Mouse (Mus musculus) midbrain, embryonic 10.5 days (tissue): ENCODE data around the gene Leap2. TPM values are rescaled to one million over a fixed set of nuclear protein-coding genes. Genes with fewer than 3 reads are reported as not detected.
"Not testable (repeated sequence)": the region's sequence is repeated elsewhere in the genome, so short reads cannot be mapped to it uniquely, and the experiment has no call there.

ENCODE experiments used
- DNase-seq: peaks from one replicate; pipeline ENCODE4 v3.0.0-alpha.2; 2017; ENCODE audit warnings: low spot score
- H3K27ac ChIP-seq: fragments of 300-500 bp; sonication (generic); replicated peaks from 2 replicates; pipeline ENCODE4 v1.5.1; 2016; ENCODE audit warnings: mild to moderate bottlenecking
- H3K27me3 ChIP-seq: fragments of 300-500 bp; sonication (generic); 2 replicates; pipeline ENCODE4 v1.6.1; 2016; ENCODE audit warnings: low read depth, mild to moderate bottlenecking; ENCODE audit not compliant: poor library complexity, severe bottlenecking
- H3K36me3 ChIP-seq: fragments of 300-500 bp; sonication (generic); 2 replicates; pipeline ENCODE4 v1.6.1; 2016; ENCODE audit warnings: mild to moderate bottlenecking, moderate library complexity
- H3K4me1 ChIP-seq: fragments of 300-500 bp; sonication (generic); 2 replicates; pipeline ENCODE4 v1.6.1; 2016
- H3K4me3 ChIP-seq: fragments of 300-500 bp; sonication (generic); 2 replicates; pipeline ENCODE4 v1.5.1; 2016; ENCODE audit warnings: mild to moderate bottlenecking, moderate library complexity
- H3K9me3 ChIP-seq: fragments of 300-500 bp; sonication (generic); replicated peaks from 2 replicates; pipeline ENCODE4 v1.6.1; 2016; ENCODE audit warnings: mild to moderate bottlenecking
- WGBS: fragments of 180-500 bp; shearing (Covaris S2); methylation state at CpG from one replicate; pipeline ENCODE4 v1.1.7; 2016; 5-methylcytosine and 5-hydroxymethylcytosine counted together
- polyA plus RNA-seq: library from polyadenylated mRNA; unstranded; fragments of >200 nt; fragmentation: Nextera tagmentation; extraction: Ambion mirVana; gene quantifications from 2 replicates; pipeline ENCODE4 v1.2.1, GENCODE M21; 2016

The Leap2 gene
- polyA plus RNA-seq, 1 experiment from 2014 or later = not detected

DNA sequence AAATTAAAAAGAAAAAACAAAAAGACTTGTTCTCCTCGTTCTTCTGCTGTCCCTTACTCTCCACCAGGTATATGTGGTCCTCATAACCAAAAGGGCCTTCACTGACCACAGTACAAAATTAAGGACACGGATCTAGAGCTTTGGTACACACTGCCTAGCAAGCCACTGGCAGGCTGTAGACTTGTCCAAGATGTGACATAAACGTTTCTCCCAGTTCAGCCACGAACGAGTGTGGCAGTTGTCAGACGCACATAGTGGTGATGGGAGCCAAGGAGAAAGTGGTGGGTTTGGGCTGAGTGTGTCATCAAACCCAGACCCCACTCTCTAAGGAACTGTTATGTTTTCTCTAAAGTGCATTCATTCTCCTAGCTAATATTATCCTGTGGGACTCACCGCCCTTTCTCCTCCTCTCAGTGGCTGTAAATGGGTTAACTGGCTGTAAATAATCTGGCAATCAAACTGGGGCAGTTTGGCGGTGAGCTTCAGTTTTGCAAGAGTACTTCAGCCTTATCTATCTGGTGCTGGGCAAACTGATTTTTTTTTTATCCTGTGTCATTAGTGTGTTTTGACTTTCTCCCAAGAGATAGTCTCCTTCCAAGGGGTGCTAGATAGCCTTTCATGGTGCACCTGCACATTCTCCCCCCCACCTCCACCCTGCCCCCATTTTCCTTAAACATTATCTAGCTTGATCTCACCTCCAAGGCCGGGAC lies 8.5 kb upstream of the Leap2 start:
- 26% methylated on average over 9 of the region's 9 CpGs for WGBS
- peak overlapping the region; percentile 86 for H3K27ac ChIP-seq

DNA sequence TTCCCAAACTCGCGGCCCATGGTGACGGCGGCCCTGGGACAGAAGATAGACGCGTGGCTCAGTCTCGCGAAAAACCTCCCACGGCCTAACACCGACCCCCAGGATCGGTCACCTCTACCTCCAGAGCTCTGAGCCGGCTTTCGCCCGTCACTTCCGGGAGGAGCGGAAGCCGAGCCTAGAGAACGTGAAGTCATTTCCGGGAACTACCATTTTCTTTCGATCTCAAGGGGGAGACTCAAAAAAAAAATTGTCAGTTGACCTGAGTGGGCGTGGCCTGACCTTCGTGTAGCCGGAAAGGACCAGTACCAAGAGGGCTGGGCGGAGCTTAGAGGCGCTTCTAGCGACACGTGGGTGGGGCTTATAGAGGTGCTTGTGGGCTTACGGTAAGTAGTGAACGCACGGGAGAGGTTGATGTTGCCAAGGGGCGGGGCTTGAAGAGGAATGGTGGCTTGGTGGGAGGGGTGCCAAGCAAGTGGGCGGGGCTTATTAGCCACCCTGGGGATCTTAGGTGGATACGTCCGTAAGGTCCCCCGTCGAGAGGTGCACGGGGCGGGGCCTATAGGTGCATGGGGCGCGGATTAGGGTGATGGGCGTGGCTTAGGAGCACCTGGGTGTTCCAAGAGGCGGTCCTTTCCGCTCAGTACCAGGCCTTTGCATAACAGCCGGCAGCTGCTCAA lies 7.8 kb upstream of the Leap2 start, which contains the start of the genes Uqcrq and Gdf9:
Gene Uqcrq, minus strand, starts transcription at position 162 of the 677 bp plus-strand sequence.
Gene Gdf9, plus strand, starts transcription at position 354 of the 677 bp plus-strand sequence.
- WGBS = under 1% methylated on average over 44 of the region's 44 CpGs
- Histone ChIP-seq H3K36me3 (peaks cover 21% of the 10 kb centered on the region), H3K27me3 (no peaks in the 10 kb centered on the region), H3K4me1 (peaks cover 19% of the 10 kb centered on the region), H3K4me3 (peak within 1 kb of the TSS; percentile 93), H3K9me3 (no peaks in the 10 kb centered on the region), H3K27ac (peak within 1 kb of the TSS; percentile 86)
- peak; percentile 97 for DNase-seq

More for the DNA sequence above, 8.5 kb upstream of the Leap2 start:
- no peaks in the 10 kb centered on the region for H3K9me3 ChIP-seq
- DNase-seq = peak; percentile 22
- no peaks in the 10 kb centered on the region for H3K27me3 ChIP-seq
- peaks cover 19% of the 10 kb centered on the region for H3K4me1 ChIP-seq
- H3K36me3 ChIP-seq = peaks cover 21% of the 10 kb centered on the region
- peak overlapping the region; percentile 93 for H3K4me3 ChIP-seq

DNA sequence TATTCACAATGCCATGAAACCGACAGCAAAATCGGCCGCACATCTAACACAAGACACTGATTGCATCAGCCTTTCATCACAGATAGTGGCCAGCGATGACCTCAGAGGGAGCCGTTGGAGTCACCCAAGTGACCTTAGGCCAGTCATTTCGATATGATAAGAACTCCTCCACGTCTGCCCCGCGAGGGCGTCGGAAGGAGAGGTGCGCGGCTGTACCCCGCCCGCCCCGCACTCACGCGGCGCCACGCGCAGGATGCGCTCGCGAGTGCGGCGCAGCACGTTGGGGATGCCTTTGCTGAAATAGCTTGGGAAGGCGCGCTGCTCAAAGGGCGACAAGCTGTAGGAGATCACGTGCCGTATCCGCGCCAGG lies 7.3 kb upstream of the Leap2 start:
- peak overlapping the region; percentile 86 for H3K27ac ChIP-seq
- H3K4me1 ChIP-seq = peaks cover 19% of the 10 kb centered on the region
- DNase-seq = no peak
- H3K36me3 ChIP-seq = peaks cover 21% of the 10 kb centered on the region
- peak overlapping the region; percentile 93 for H3K4me3 ChIP-seq
- no peaks in the 10 kb centered on the region for H3K9me3 ChIP-seq
- no peaks in the 10 kb centered on the region for H3K27me3 ChIP-seq
- under 1% methylated on average over 34 of the region's 34 CpGs for WGBS

DNA sequence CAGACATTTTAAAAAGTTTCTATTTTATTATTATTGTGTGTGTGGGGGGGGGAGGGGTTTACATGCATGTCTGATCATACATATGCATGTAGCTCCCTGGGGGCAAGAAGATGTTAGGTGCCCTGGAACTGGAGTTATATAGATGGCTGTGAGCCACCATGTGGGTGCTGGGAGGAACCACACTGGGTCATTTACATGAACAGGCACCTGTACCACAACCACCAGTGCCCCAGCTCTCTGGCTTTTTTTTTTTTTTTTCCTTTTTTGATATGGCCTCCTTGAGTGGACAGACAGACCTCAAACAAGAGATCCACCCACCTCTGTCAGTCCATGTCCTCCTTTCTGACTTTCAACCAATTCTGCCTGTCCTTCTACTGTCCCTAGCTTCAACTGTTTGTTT lies 6.2 kb upstream of the Leap2 start:
- no peaks in the 10 kb centered on the region for H3K9me3 ChIP-seq
- no peaks in the 10 kb centered on the region for H3K27me3 ChIP-seq
- peaks cover 21% of the 10 kb centered on the region for H3K36me3 ChIP-seq
- DNase-seq = no peak
- H3K27ac ChIP-seq = no peak overlapping the region
- peaks cover 19% of the 10 kb centered on the region for H3K4me1 ChIP-seq
- H3K4me3 ChIP-seq = peak overlapping the region; percentile 93

DNA sequence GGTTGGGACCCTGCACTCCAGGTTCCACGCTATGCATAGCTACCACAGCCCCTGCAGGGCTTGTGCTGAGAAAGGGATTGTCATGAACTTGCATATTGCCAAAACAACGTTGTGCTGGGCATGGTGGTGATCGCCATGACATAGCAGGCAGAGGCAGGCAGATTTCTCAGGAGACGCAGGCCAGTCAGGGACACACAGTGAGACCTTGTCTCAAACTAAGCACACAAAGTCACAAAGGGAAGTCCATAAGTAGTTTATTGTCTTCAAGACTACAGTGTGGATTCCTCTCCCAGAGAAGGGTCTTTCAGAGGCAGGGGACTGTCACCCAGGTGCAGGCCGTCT lies 5.7 kb upstream of the Leap2 start:
- Histone ChIP-seq H3K4me3 (no peak overlapping the region), H3K27ac (no peak overlapping the region), H3K27me3 (no peaks in the 10 kb centered on the region), H3K36me3 (peaks cover 21% of the 10 kb centered on the region), H3K4me1 (peaks cover 19% of the 10 kb centered on the region), H3K9me3 (no peaks in the 10 kb centered on the region)
- 98% methylated on average over 5 of the region's 5 CpGs for WGBS
- DNase-seq = no peak

DNA sequence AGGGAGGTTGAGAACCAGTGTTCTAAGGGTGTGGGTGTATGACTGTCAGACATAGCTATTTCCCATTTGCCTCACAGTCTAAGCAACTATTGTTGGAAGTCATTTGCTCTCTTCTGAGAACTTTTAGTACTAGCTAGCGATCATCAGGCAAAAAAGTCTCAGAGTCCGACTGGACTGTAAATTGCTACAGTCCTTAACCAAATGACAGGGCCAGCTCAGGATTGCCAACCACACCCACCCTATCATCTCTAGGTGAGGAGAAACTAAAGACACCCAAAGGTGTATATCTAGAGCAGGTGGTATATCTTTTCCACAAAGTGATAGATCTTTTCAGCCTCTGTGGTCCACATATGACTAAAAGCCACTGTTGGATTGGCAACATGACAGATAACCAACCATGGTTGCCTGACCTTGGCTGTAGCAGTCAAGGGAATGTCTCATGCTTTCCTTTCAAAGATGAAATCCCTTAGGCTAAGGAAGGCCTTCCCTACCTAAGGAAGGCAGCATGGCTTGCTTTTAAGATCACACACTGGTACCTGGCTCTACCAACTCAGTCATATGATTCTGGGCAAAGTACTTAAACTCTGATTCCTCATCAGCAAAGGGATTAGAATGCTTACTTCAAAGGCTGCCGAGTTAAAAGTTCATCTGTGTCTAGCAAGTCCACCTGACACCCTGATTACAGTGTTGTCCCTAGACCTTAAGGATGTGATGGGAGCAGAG lies 5.2 kb upstream of the Leap2 start:
- H3K4me1 ChIP-seq = peaks cover 19% of the 10 kb centered on the region

DNA sequence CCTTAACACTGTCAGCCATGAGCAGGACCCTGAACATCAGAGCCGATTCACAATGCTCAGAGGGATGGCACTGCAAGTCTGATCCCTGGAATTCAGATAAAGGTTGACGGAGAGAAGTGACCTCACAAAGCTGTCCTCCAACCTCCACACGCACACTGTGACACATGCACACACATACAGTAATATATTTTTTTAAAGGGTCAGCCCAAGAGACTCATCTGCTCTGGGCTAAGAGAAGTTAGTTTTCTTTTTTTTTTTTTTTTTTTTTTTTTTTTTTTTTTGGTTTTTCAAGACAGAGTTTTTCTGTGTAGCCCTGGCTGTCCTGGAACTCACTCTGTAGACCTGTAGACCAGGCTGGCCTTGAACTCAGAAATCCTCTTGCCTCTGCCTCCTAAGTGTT lies 3.9 kb upstream of the Leap2 start:
- not testable (repeated sequence) for H3K27ac ChIP-seq, H3K27me3 ChIP-seq, DNase-seq, H3K9me3 ChIP-seq, H3K4me3 ChIP-seq
- H3K36me3 ChIP-seq = peaks cover 25% of the 10 kb centered on the region
- 90% methylated on average over 3 of the region's 3 CpGs for WGBS
- peaks cover 19% of the 10 kb centered on the region for H3K4me1 ChIP-seq

More for the DNA sequence above, 5.2 kb upstream of the Leap2 start:
- Histone ChIP-seq H3K27ac (no peak overlapping the region), H3K36me3 (peaks cover 21% of the 10 kb centered on the region), H3K9me3 (no peaks in the 10 kb centered on the region), H3K4me3 (no peak overlapping the region), H3K27me3 (no peaks in the 10 kb centered on the region)
- no peak for DNase-seq
- WGBS = 91% methylated on average over 3 of the region's 3 CpGs

DNA sequence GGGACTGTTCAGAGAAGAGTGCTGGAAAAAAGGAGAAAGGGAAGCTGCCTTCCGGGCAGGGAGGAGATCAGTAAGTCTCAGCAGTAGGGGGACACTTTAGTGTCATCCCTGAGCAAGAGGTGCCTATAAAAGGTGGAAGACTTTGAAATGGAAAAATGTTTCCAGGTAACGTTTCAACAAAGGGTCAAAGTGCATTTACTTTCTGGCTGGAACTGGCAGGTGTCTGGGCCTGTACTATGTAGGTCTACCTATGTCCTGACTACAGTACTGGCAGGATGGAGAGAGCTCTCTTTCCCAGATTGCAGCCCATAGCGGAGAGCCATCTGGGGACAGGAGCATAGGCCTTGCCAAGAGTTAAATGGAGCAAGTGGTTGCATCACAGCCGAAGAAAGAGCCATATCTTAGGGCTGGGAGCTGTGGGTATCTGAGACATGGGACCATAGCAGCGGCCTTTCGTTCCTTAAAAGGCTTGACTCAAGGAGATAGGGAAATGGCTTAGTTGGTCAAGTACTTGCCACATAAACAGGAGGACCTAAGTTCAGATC lies 2.8 kb upstream of the Leap2 start:
- Histone ChIP-seq H3K9me3 (no peaks in the 10 kb centered on the region), H3K36me3 (peaks cover 35% of the 10 kb centered on the region), H3K27ac (no peak overlapping the region), H3K4me3 (no peak overlapping the region), H3K4me1 (peaks cover 11% of the 10 kb centered on the region), H3K27me3 (no peaks in the 10 kb centered on the region)
- WGBS = 85% methylated on average over 6 of the region's 6 CpGs
- no peak for DNase-seq

DNA sequence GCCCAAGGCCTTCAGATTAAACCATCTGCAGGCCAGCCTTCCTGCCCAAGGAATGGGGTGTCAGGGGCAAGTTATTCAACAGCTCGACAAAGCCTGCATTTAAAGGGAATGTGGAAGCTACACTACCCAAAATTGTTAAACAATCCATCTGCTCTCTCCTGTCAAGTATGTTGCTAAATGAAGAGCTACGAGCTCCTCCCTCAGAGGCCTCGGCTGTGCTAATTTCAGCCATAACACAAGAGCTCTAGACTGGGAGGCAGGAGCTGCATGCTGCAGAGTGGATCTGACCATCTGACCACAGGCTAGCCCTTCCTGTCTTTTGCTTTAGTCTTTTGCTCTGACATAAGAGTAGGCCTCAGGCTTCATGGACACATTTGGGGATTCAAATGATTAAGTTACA lies 2.3 kb upstream of the Leap2 start:
- peaks cover 11% of the 10 kb centered on the region for H3K4me1 ChIP-seq
- H3K4me3 ChIP-seq = no peak overlapping the region
- H3K36me3 ChIP-seq = peaks cover 40% of the 10 kb centered on the region
- H3K27me3 ChIP-seq = no peaks in the 10 kb centered on the region
- DNase-seq = no peak
- H3K9me3 ChIP-seq = no peaks in the 10 kb centered on the region
- 87% methylated on average over 3 of the region's 3 CpGs for WGBS
- H3K27ac ChIP-seq = no peak overlapping the region

DNA sequence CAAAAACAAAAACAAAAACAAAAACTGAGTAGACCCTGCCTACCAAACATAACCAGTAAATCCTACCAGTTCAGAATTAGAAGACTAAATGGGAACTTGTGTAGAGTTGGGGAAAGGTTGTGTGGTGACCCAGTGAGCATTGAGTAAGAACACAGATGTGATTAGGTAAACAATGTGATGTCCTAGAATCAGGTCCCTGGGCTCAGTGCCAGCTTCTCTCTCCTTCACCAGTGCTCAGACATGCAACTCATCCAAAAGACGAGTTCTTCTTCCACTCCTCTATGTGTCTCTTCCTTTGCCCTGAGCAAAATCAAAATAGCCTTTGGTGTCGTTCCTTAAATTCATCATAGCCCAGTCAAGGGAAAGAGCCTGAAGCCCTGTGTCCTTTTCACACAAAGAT lies 1.9 kb upstream of the Leap2 start:
- Histone ChIP-seq H3K27me3 (no peaks in the 10 kb centered on the region), H3K4me1 (peaks cover 8% of the 10 kb centered on the region), H3K4me3 (no peak overlapping the region), H3K36me3 (peaks cover 45% of the 10 kb centered on the region), H3K27ac (no peak overlapping the region), H3K9me3 (no peaks in the 10 kb centered on the region)
- WGBS = 91% methylated on average over 2 of the region's 2 CpGs
- DNase-seq = no peak

DNA sequence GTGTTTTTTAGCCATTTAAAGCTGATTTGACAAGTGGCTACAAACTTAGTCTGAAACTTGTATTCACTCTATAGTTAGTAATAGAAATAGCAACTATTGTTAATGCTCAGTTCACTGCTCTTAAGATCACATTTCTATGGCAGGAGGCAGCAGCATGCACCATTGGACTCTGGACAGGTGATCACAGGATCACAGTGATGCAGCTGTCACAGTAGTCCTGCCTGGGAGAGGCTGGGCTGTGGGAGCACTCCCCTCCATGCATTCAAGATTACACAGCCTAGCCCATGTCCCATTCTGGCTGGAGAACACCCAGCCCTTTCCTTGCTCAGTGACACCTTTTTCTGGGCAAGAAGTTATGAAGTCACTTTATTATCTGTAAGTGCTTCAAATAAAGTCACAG lies 4.9 kb downstream of the Leap2 start:
- no peaks in the 10 kb centered on the region for H3K4me1 ChIP-seq
- H3K9me3 ChIP-seq = no peaks in the 10 kb centered on the region
- DNase-seq = no peak
- no peaks in the 10 kb centered on the region for H3K27me3 ChIP-seq
- H3K27ac ChIP-seq = no peak overlapping the region
- no peak overlapping the region for H3K4me3 ChIP-seq
- peaks cover 88% of the 10 kb centered on the region for H3K36me3 ChIP-seq

DNA sequence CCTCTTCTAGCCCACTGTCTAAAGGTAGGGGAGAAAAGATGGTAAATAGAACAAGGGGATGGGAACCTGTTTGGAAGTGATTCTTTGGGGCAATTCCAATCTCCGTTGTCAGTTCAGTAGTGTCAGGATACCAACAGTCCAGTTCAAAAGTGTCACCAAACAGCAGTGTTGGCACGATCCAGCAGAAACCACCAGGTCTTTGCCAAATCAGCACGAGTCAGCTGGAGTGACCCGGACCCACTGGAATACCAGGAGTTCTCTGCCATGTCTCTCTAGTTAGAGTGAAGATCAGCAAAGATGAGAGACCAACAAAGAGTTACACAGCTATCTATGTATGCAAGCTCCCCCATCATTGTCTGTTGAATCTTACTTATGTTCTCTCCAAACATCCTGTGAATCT lies 9.1 kb downstream of the Leap2 start:
- no peaks in the 10 kb centered on the region for H3K9me3 ChIP-seq
- H3K4me1 ChIP-seq = no peaks in the 10 kb centered on the region
- H3K27me3 ChIP-seq = no peaks in the 10 kb centered on the region
- H3K36me3 ChIP-seq = peaks cover 98% of the 10 kb centered on the region
- DNase-seq = no peak
- H3K4me3 ChIP-seq = no peak overlapping the region
- H3K27ac ChIP-seq = no peak overlapping the region
- 94% methylated on average over 4 of the region's 4 CpGs for WGBS

DNA sequence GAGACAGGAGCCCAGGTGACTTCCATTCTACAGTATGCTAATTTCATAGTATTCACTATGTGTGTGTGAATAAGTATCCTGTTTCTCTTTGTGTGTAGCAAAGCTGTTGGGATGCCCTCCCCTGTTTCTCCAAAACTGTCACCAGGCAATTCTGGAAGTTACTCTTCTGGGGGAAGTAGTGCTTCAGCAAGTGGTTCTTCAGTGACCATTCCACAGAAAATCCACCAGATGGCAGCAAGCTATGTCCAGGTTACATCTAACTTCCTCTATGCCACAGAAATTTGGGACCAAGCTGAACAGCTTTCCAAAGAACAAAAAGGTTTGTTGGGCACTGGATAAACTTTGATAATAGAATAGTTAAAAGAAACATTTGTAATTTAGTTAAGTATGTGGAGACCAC lies 11.2 kb downstream of the Leap2 start:
- Histone ChIP-seq H3K27me3 (no peaks in the 10 kb centered on the region), H3K4me1 (no peaks in the 10 kb centered on the region), H3K27ac (no peak overlapping the region), H3K4me3 (no peak overlapping the region), H3K9me3 (no peaks in the 10 kb centered on the region), H3K36me3 (peaks cover 98% of the 10 kb centered on the region)
- DNase-seq = no peak
